Mouse (Mus musculus) midbrain, embryonic 12.5 days (tissue): Measurements from ENCODE around the gene Nyap1. TPM values are rescaled to one million over a fixed set of nuclear protein-coding genes. Genes with fewer than 3 reads are reported as not detected.
A peak's percentile ranks its signal among the peaks of the same experiment; 100 is the strongest.
"Not testable (repeated sequence)": the region's sequence is repeated elsewhere in the genome, so short reads cannot be mapped to it uniquely, and the experiment has no call there.

ENCODE experiments used
- ATAC-seq: fragments of 200-750 bp; cut with Nextera tagmentation; 2 replicates; pipeline ENCODE4 v1.8.0; 2017; ENCODE audit warnings: low read depth, moderate TSS enrichment, moderate library complexity; ENCODE audit not compliant: low FRiP score
- H3K27ac ChIP-seq: fragments of 300-500 bp; sonication (generic); replicated peaks from 2 replicates; pipeline ENCODE4 v1.5.1; 2016; ENCODE audit warnings: mild to moderate bottlenecking
- H3K27me3 ChIP-seq: fragments of 300-500 bp; sonication (generic); 2 replicates; pipeline ENCODE4 v1.6.1; 2016; ENCODE audit warnings: mild to moderate bottlenecking
- H3K36me3 ChIP-seq: fragments of 300-500 bp; sonication (generic); 2 replicates; pipeline ENCODE4 v1.6.1; 2016
- H3K4me1 ChIP-seq: fragments of 300-500 bp; sonication (generic); 2 replicates; pipeline ENCODE4 v1.6.1; 2016
- H3K4me2 ChIP-seq: fragments of 300-500 bp; sonication (generic); replicated peaks from 2 replicates; pipeline ENCODE4 v1.6.1; 2016; ENCODE audit warnings: mild to moderate bottlenecking, moderate library complexity
- H3K4me3 ChIP-seq: fragments of 300-500 bp; sonication (generic); 2 replicates; pipeline ENCODE4 v1.5.1; 2016; ENCODE audit warnings: mild to moderate bottlenecking
- H3K9ac ChIP-seq: fragments of 300-500 bp; sonication (generic); replicated peaks from 2 replicates; pipeline ENCODE4 v1.6.1; 2016; ENCODE audit warnings: mild to moderate bottlenecking, moderate library complexity
- H3K9me3 ChIP-seq: fragments of 300-500 bp; sonication (generic); 2 replicates; pipeline ENCODE4 v1.6.1; 2016; ENCODE audit warnings: mild to moderate bottlenecking
- WGBS: fragments of 180-500 bp; shearing (Covaris S2); methylation state at CpG from one replicate; pipeline ENCODE4 v1.1.7; 2016; 5-methylcytosine and 5-hydroxymethylcytosine counted together
- polyA plus RNA-seq: library from polyadenylated mRNA; unstranded; fragments of >200 nt; fragmentation: Nextera tagmentation; extraction: Ambion mirVana; gene quantifications from 2 replicates; pipeline ENCODE4 v1.2.1, GENCODE M21; 2016

Nyap1 gene
- polyA plus RNA-seq, 1 experiment from 2014 or later, result 22.1 TPM

DNA sequence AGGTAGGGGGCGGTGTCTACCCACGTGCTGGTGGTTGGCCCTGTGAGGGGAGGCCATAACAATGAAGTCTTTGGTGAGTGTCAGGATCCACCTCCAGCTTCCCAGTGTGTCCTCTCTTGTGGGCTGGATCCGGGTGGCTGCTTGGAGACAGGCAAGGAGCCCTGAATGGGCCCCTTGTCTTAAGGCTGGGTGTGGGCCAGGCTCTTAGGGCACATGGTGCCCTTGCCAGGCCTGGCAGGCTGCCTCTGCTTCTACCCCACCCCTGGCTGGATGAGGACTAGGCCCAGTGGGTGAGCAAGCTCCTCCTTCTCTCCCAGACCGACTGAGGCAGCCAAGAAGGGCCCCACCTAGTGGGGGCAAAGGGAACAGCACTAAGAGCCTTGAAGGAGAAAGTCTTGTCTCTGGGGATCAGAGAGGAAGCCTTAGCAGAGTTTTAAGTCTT is 18.6 kb upstream of the Nyap1 start:
- Histone ChIP-seq H3K9me3 (no peaks in the 10 kb centered on the region), H3K4me2 (no peak overlapping the region), H3K27ac (peak overlapping the region; percentile 22; the same call in 1 of the 2 replicates), H3K4me3 (no peak overlapping the region), H3K27me3 (no peaks in the 10 kb centered on the region), H3K36me3 (peaks cover 30% of the 10 kb centered on the region), H3K9ac (no peak overlapping the region; the same call in 1 of the 2 replicates), H3K4me1 (peaks cover 8% of the 10 kb centered on the region)
- ATAC-seq, result peak; percentile 66
- 30% methylated on average over 4 of the region's 4 CpGs for WGBS

DNA sequence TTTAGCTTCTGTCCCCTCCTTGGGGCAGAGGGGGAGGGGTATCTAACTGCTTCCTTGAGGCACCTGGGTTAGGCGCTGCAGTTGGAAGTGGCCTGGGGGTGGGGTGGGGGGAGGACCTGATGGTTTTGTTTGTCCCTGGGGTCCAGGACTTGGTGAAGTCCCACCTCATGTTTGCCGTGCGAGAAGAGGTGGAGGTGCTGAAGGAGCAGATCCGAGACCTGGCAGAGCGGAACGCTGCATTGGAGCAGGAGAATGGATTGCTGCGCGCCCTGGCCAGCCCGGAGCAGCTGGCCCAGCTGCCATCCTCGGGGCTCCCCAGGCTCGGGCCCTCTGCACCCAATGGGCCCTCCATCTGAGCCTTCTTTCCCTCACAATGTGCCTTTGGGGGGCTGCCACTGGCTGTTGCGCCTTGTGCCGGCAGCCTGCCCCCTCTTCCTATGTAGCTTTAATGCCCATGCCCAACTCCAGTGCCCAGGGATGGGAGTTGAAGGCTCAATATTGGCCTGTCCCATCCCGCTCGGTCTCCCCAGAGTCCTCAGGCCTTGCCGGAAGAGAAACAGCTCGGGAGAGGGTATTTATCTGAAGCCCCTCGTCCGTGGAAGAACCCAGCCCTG is 17.6 kb upstream of the Nyap1 start:
- Histone ChIP-seq H3K36me3 (peaks cover 30% of the 10 kb centered on the region), H3K4me3 (no peak overlapping the region), H3K27ac (no peak overlapping the region), H3K27me3 (no peaks in the 10 kb centered on the region), H3K9me3 (no peaks in the 10 kb centered on the region), H3K4me1 (peaks cover 8% of the 10 kb centered on the region), H3K4me2 (no peak overlapping the region), H3K9ac (no peak overlapping the region)
- no peak for ATAC-seq
- 89% methylated on average over 19 of the region's 19 CpGs for WGBS

DNA sequence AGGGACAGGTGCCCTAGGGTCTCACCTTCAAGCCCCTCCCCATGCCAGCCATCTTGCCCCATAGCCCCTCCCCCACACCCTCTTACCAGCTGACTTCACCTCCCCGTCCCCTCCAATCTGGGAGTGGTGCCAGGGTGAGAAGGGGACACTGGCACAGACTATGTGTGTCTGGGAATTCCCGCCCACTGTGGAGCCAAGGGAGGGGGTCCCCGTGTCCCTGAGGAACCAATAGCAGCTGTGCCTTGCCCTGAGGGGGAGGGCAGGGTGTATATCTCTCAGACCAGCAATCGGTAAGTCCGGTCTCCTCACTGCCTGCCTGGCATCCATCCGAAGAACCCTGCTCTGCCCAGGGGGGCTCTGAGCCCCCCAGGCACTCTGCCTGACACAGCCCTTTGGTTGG is 16.5 kb upstream of the Nyap1 start:
- Histone ChIP-seq H3K9ac (no peak overlapping the region), H3K27me3 (no peaks in the 10 kb centered on the region), H3K4me2 (no peak overlapping the region), H3K4me3 (no peak overlapping the region), H3K27ac (no peak overlapping the region), H3K4me1 (peaks cover 8% of the 10 kb centered on the region), H3K36me3 (peaks cover 34% of the 10 kb centered on the region), H3K9me3 (no peaks in the 10 kb centered on the region)
- 89% methylated on average over 6 of the region's 6 CpGs for WGBS
- ATAC-seq, result no peak

DNA sequence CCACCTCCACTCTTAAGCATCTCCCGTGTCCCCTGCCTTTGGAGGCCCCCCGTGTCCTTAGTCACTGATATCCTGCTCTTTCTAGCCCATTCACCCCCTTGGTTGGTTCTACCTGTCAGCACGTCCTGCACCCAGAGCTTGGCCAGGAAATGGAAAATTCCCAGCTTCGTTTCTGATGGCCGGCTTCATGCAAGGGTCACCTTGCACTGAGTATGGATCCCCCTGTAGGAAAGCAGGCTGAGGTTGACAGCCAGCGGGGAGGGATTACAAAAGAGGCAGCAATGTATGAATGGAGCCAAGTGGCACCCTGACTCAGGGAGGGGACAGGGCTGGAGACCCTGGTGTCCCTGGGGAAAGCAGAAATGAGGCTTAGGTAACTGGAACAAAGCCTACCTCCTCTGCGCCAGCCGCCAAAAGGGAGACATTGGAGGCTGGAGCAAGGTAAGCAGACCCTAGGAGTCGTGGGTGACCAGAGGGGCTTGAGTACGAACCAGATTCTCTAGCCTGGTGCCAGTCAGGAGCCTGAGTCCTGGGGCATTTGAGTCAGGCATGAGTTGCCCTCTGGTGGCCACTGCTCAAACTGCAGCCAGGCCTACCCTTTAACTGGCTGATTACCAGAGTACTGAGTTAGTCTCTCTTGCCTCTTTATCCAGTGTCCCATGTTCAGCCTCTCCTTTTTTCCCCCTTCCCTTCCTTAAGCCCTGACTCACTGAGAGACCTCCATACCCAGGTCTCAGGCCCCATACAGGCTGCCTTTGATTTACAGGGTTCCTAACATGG is 15.7 kb upstream of the Nyap1 start:
- Histone ChIP-seq H3K36me3 (peaks cover 41% of the 10 kb centered on the region), H3K4me3 (no peak overlapping the region), H3K4me1 (peaks cover 8% of the 10 kb centered on the region), H3K4me2 (no peak overlapping the region), H3K9me3 (no peaks in the 10 kb centered on the region), H3K9ac (no peak overlapping the region), H3K27me3 (no peaks in the 10 kb centered on the region), H3K27ac (no peak overlapping the region; the same call in 1 of the 2 replicates)
- ATAC-seq, result peak; percentile 32
- WGBS, result 49% methylated on average over 10 of the region's 10 CpGs

DNA sequence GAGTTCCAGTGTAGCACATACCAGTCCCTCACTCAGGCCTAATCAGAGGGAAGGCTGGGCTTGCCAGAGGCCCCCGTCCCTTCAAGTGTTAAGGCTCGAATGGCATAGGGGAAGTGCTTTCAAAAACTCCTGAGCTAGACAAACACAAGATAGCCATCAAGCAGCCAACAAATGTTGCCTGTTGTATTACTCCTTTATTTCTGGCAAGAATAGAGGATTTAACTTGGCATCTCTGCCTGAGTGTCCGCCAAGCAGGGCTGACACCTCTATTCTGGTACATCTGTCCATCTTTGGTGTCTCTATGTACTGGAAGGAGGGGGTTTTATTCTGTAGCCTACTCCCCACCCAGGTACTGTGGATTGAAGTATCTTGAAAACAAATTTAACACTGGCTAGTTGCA is 14.7 kb upstream of the Nyap1 start:
- 79% methylated on average over 3 of the region's 3 CpGs for WGBS
- Histone ChIP-seq H3K4me1 (peaks cover 8% of the 10 kb centered on the region), H3K9ac (no peak overlapping the region), H3K27me3 (no peaks in the 10 kb centered on the region), H3K9me3 (no peaks in the 10 kb centered on the region), H3K36me3 (peaks cover 50% of the 10 kb centered on the region), H3K4me2 (no peak overlapping the region), H3K27ac (no peak overlapping the region), H3K4me3 (no peak overlapping the region)
- ATAC-seq, result no peak

DNA sequence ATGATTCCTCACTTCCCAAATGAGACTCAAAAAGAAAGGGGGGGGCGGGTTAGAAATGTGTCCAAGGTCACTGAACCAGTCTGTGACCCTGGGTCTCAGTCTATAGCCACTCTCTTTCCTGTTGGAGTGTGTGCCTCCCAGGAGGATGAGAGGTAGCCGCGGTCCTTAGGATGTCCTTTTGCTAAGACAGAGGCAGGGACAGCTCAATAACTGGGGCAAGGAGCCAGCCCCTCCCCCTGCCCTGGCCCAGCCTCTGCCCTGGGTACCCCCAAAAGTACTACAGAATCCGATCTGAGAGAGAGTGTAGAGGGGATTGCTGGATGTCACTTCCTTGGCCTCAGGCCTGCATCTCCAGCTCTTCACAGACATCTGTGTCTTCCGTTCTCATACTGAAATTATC is 14.0 kb upstream of the Nyap1 start:
- peaks cover 8% of the 10 kb centered on the region for H3K4me1 ChIP-seq
- no peak overlapping the region for H3K27ac ChIP-seq
- no peaks in the 10 kb centered on the region for H3K9me3 ChIP-seq
- no peaks in the 10 kb centered on the region for H3K27me3 ChIP-seq
- no peak overlapping the region for H3K9ac ChIP-seq
- H3K4me3 ChIP-seq, result no peak overlapping the region
- no peak for ATAC-seq
- 85% methylated on average over 5 of the region's 5 CpGs for WGBS
- no peak overlapping the region for H3K4me2 ChIP-seq
- peaks cover 54% of the 10 kb centered on the region for H3K36me3 ChIP-seq

DNA sequence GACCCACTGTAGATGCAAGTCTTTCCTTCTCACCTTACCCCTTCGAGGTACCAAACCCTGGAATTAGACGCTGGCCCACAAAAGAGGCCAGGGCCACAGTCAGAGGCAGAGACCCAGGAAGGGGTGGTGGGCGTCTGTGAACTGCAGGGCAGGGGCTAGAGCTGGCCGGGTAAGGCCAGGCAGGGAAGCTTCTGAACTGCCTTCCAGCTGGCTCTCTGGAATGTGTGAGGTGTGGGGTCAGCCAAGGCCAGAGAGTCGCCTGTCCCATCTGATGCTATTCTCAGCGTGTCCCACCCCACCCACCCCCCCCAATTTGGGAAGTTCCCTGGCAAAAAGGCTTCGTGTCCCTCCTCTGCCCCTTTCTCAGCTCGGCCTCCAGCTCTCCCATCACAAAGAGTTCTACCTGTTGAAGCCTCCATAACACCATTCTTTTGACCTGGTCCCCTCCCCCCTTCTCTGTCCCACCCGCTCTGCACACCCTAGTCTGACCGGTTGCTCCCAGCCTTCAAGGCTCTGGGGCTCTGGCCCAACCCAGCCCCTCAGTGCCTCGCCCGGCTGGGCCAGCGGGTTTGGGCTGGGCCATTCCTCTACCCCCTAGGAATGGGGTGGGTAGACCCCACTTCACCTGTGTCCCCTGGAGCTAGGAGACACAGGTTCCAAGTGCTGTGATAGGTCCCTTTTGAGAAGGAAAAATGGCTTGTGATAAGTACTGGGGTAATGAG is 11.9 kb upstream of the Nyap1 start:
- H3K4me1 ChIP-seq, result peaks cover 16% of the 10 kb centered on the region
- peaks cover 42% of the 10 kb centered on the region for H3K36me3 ChIP-seq
- WGBS, result 87% methylated on average over 10 of the region's 13 CpGs
- no peak overlapping the region for H3K27ac ChIP-seq
- H3K9me3 ChIP-seq, result no peaks in the 10 kb centered on the region
- H3K4me2 ChIP-seq, result no peak overlapping the region
- H3K27me3 ChIP-seq, result no peaks in the 10 kb centered on the region
- no peak for ATAC-seq
- H3K9ac ChIP-seq, result no peak overlapping the region
- no peak overlapping the region for H3K4me3 ChIP-seq

DNA sequence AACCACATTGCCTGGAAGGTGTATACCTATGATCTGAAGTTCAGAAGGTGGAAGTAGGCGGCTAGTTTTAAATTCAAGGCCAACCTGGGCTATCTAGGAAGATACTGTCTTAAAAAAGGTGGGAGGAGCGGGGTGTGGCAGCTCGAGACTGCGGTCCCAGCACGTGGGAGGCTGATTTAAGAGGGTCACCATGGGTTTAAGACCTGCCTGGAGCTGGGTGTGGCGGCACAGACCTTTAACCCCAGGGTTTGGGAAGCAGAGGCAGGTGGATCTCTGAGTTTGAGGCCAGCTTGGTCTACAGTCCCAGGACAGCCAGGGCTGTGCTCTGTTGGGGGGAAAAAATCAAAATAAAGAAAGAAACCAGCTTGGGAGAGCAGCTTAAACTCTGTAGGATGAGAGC is 10.6 kb upstream of the Nyap1 start:
- Histone ChIP-seq H3K4me1 (peaks cover 27% of the 10 kb centered on the region), H3K36me3 (peaks cover 35% of the 10 kb centered on the region), H3K4me2 (no peak overlapping the region), H3K27me3 (no peaks in the 10 kb centered on the region), H3K9ac (no peak overlapping the region), H3K4me3 (no peak overlapping the region), H3K9me3 (no peaks in the 10 kb centered on the region), H3K27ac (no peak overlapping the region)
- ATAC-seq, result no peak
- WGBS, result 87% methylated on average over 6 of the region's 6 CpGs

DNA sequence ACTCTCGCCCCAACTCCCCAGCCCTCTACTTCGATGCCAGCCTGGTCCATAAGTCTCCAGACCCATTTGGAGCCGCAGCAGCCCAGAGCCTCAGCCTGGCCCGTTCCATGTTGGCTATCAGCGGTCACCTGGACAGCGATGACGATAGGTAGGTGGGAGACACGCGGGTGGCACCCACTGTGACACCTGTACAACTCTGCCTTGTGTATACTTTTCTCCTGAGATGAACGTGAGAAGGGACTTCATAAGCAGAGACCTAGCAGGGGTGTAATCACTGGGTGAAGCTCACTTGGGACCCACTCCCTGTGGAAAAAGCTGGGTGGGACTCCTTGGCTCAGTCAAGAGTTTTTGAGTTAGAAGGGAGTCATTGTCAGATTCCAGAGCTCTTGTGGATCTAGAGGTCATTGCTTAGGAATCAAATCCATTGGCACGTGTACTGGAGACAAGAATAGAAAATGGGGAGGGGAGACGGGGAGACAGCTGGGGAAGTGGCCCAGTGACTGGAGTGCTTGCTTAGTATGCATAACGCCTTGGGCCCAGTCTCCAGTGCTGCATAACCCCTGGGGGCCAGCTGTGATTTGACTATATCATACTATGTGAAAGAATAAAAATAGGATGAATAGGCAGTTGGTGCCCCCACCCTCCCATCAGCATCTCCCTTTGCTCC is 9.9 kb upstream of the Nyap1 start:
- Histone ChIP-seq H3K9ac (no peak overlapping the region), H3K4me2 (no peak overlapping the region), H3K27ac (no peak overlapping the region), H3K9me3 (no peaks in the 10 kb centered on the region), H3K4me3 (no peak overlapping the region), H3K36me3 (peaks cover 32% of the 10 kb centered on the region), H3K27me3 (no peaks in the 10 kb centered on the region), H3K4me1 (peaks cover 32% of the 10 kb centered on the region)
- 91% methylated on average over 13 of the region's 13 CpGs for WGBS
- no peak for ATAC-seq

DNA sequence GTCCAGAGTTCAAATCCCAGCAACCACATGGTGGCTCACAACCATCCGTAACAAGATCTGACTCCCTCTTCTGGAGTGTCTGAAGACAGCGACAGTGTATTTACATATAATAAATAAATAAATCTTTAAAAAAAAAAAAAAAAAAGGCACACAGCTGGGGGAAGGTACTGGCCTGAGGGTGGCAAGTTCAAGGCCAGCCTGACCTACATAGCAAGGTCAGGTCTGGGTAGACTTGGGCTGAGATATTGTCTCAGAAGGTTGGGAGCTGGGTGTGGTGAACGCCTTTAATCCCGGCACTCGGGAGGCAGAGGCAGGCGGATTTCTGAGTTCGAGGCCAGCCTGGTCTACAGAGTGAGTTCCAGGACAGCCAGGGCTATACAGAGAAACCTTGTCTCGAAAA is 8.8 kb upstream of the Nyap1 start:
- H3K4me3 ChIP-seq, H3K9me3 ChIP-seq, H3K9ac ChIP-seq, H3K27ac ChIP-seq, H3K27me3 ChIP-seq, ATAC-seq, H3K4me2 ChIP-seq: not testable (repeated sequence)
- H3K4me1 ChIP-seq, result peaks cover 37% of the 10 kb centered on the region
- WGBS, result 97% methylated on average over 6 of the region's 8 CpGs
- H3K36me3 ChIP-seq, result peaks cover 24% of the 10 kb centered on the region

DNA sequence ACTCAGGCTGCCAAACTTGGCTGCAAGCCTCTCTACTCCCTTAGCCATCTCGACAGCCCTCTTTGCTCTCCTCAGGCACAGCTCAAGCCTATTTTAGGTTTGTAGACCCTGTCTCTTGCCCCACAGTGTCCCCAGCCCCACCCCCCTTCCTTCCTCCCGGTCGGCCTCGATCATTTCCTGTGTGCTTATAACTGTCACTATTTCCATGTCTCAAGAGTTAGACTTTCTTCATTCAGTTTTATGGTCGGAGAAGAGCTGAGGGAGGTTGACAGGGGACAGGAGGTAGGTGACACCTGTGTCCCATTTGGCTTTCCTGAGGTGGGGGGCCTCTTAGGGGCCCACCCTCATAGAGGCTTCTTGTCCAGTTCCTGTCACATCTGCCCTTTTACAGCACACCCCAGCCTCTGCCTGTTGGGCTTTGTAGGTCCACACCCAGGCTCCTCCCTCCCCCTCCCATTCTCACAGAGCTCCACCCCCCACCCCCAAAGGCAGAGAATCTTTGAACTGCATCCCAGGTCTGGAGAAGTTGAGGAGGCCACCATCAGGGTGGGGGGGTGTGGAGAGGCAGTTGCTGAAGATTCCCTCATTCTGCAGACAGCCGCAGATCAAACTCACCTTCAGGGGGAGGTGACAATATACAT is 7.9 kb upstream of the Nyap1 start:
- no peak overlapping the region for H3K9ac ChIP-seq
- no peaks in the 10 kb centered on the region for H3K9me3 ChIP-seq
- H3K36me3 ChIP-seq, result peaks cover 24% of the 10 kb centered on the region
- no peaks in the 10 kb centered on the region for H3K27me3 ChIP-seq
- H3K4me2 ChIP-seq, result 0 out of 2 replicates have a peak overlapping the region, but pooled peaks have one; percentile 81
- H3K27ac ChIP-seq, result no peak overlapping the region
- H3K4me3 ChIP-seq, result no peak overlapping the region
- 83% methylated on average over 6 of the region's 6 CpGs for WGBS
- H3K4me1 ChIP-seq, result peaks cover 41% of the 10 kb centered on the region
- no peak for ATAC-seq
